Mouse (Mus musculus) heart, embryonic 15.5 days (tissue): ENCODE results near the gene Zbtb7a. TPM values are rescaled to one million over a fixed set of nuclear protein-coding genes. Genes with fewer than 3 reads are reported as not detected.
"Not testable (repeated sequence)": the region's sequence is repeated elsewhere in the genome, so short reads cannot be mapped to it uniquely, and the experiment has no call there.

ENCODE experiments used
- ATAC-seq: fragments of 200-750 bp; cut with Nextera tagmentation; replicated peaks from 2 replicates; pipeline ENCODE4 v1.8.0; 2017; ENCODE audit warnings: low read depth, moderate TSS enrichment; ENCODE audit not compliant: insufficient number of reproducible peaks, insufficient read depth, low FRiP score
- H3K27ac ChIP-seq: fragments of 300-500 bp; sonication (generic); 2 replicates; pipeline ENCODE4 v1.5.1; 2015; ENCODE audit warnings: mild to moderate bottlenecking, inconsistent platforms
- H3K27me3 ChIP-seq: fragments of 300-500 bp; sonication (generic); 2 replicates; pipeline ENCODE4 v1.6.1; 2015; ENCODE audit warnings: inconsistent platforms
- H3K36me3 ChIP-seq: fragments of 300-500 bp; sonication (generic); 2 replicates; pipeline ENCODE4 v1.6.1; 2015; ENCODE audit warnings: mild to moderate bottlenecking, inconsistent platforms
- H3K4me1 ChIP-seq: fragments of 300-500 bp; sonication (generic); replicated peaks from 2 replicates; pipeline ENCODE4 v1.6.1; 2015; ENCODE audit warnings: inconsistent platforms
- H3K4me2 ChIP-seq: fragments of 300-500 bp; sonication (generic); 2 replicates; pipeline ENCODE4 v1.6.1; 2015; ENCODE audit warnings: inconsistent platforms, mild to moderate bottlenecking, moderate library complexity
- H3K4me3 ChIP-seq: fragments of 300-500 bp; sonication (generic); 2 replicates; pipeline ENCODE4 v1.5.1; 2015; ENCODE audit warnings: mild to moderate bottlenecking, inconsistent platforms
- H3K9ac ChIP-seq: fragments of 300-500 bp; sonication (generic); 2 replicates; pipeline ENCODE4 v1.6.1; 2015; ENCODE audit warnings: mild to moderate bottlenecking, inconsistent platforms
- H3K9me3 ChIP-seq: fragments of 300-500 bp; sonication (generic); replicated peaks from 2 replicates; pipeline ENCODE4 v1.6.1; 2016; ENCODE audit warnings: inconsistent platforms
- WGBS: fragments of 180-500 bp; shearing (Covaris S2); methylation state at CpG from one replicate; pipeline ENCODE4 v1.1.7; 2015; ENCODE audit warnings: mixed read lengths; 5-methylcytosine and 5-hydroxymethylcytosine counted together
- polyA plus RNA-seq: library from polyadenylated mRNA; unstranded; fragments of >200 nt; fragmentation: Nextera tagmentation; extraction: Ambion mirVana; gene quantifications from 2 replicates; pipeline ENCODE4 v1.2.1, GENCODE M21; 2015

Gene Zbtb7a
- polyA plus RNA-seq, 1 experiment from 2014 or later: 25.6 TPM

DNA sequence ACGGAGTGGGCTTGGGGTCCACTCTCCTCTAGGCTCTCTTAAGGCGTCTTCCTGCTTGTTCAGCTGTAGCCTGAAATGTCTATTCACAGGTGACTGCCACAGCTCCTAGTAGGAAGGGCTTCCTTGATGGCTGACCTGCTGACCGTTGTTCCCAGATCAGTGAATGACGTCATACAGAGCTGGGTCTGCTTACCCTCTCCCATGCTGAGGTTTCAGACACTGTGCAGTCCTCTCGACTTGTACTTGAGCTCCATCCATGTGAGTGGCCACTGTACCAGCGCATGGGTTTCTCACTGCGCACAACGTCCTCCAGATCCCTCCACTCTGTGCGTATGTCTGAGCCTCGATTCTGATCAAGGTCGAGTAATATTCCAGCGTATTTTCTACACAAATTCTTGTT, 17.6 kb downstream of the Zbtb7a start:
- peaks cover 69% of the 10 kb centered on the region for H3K36me3 ChIP-seq
- H3K4me3 ChIP-seq: no peak overlapping the region
- no peak overlapping the region for H3K4me2 ChIP-seq
- H3K9ac ChIP-seq: no peak overlapping the region; the same call in 1 of the 2 replicates
- ATAC-seq: no peak
- WGBS: 56% methylated on average over 12 of the region's 12 CpGs
- no peaks in the 10 kb centered on the region for H3K9me3 ChIP-seq
- H3K27ac ChIP-seq: peak overlapping the region; percentile 74
- peaks cover 13% of the 10 kb centered on the region for H3K4me1 ChIP-seq
- H3K27me3 ChIP-seq: no peaks in the 10 kb centered on the region

DNA sequence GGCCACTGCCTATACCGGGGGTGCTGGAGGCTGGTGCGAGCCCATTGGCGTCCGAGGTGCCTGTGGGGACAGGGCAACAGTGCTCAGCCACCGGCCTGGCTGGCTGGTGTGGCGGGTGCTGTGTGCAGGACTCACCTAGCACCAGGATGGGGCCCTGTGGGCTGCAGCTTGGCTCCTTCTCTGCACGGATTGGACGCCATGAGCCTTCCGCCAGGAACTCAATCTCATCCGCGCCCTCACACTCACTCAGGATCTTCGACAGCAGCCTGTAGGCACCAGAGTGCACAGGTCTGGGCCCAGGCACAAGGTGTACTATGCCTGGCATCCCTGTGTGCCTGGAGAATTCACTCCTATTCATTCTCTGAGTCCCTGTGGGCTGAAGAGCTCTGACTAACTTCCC, 19.3 kb downstream of the Zbtb7a start:
- no peak for ATAC-seq
- peaks cover 63% of the 10 kb centered on the region for H3K36me3 ChIP-seq
- WGBS: 85% methylated on average over 12 of the region's 12 CpGs
- H3K4me3 ChIP-seq: no peak overlapping the region
- H3K27me3 ChIP-seq: no peaks in the 10 kb centered on the region
- no peak overlapping the region for H3K27ac ChIP-seq
- H3K4me1 ChIP-seq: peaks cover 13% of the 10 kb centered on the region
- H3K9me3 ChIP-seq: no peaks in the 10 kb centered on the region
- no peak overlapping the region for H3K9ac ChIP-seq
- H3K4me2 ChIP-seq: no peak overlapping the region

DNA sequence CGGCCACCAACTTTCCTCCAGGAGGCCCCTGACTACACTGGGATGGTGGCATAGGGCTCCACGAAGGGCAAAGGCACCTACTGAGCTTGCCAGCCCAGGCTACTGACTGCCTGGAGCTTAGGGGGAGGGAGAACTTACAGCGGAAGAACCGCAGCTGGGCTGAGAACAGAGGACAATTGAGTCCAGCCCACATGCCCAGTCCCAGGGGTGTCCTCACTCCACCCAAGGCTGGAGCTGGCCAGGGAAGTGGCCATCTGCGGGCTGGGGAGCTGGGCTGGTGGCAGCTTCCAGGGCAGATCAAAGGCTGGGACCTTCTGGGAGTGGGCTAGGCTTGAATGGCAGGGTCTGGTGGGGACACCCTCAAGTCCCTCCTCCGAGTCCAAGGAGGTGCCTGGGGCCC, 19.7 kb downstream of the Zbtb7a start:
- H3K27me3 ChIP-seq: no peaks in the 10 kb centered on the region
- ATAC-seq: no peak
- H3K4me2 ChIP-seq: no peak overlapping the region
- no peak overlapping the region for H3K9ac ChIP-seq
- 87% methylated on average over 6 of the region's 6 CpGs for WGBS
- peaks cover 59% of the 10 kb centered on the region for H3K36me3 ChIP-seq
- no peaks in the 10 kb centered on the region for H3K9me3 ChIP-seq
- H3K27ac ChIP-seq: no peak overlapping the region
- no peak overlapping the region for H3K4me3 ChIP-seq
- H3K4me1 ChIP-seq: peaks cover 13% of the 10 kb centered on the region

DNA sequence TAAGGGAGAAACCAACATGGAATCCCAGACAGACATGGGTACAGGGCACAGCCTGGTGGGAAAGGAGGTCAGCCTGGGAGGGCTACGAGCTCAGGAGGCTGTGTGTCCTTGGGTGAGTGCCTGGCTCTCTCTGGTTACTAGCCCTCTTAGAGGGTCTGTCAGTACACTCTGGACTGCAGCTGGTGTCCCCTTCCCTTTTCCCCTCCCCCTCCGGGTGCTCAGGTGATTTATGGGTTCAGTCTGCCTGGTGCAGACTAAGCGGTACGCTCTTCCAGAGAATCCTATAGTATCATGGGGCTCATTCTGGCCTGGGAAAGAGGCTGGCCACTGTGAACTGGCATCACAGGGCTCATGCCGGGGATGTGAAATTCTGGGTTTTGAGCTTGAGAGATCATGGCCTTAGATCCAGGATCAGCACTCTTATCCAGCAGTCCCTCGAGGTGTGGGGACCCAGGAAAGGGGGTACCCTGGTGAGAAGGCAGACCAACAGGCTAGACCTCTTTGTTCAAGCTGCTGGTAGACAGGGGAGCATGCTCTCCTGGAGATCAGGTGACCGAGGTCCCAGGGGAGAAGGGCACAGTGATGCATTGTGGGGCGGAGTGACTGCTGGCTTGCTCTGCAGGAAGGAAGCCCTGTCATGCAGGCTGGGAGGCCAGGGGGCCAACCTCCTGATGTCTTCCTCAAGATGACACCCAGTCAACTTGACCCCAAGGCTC, 26.7 kb downstream of the Zbtb7a start:
- Histone ChIP-seq H3K27me3 (no peaks in the 10 kb centered on the region), H3K4me3 (no peak overlapping the region), H3K9ac (no peak overlapping the region), H3K9me3 (no peaks in the 10 kb centered on the region), H3K4me2 (no peak overlapping the region), H3K27ac (no peak overlapping the region), H3K4me1 (peaks cover 17% of the 10 kb centered on the region), H3K36me3 (peaks cover 38% of the 10 kb centered on the region)
- ATAC-seq: no peak
- WGBS: 82% methylated on average over 8 of the region's 8 CpGs

DNA sequence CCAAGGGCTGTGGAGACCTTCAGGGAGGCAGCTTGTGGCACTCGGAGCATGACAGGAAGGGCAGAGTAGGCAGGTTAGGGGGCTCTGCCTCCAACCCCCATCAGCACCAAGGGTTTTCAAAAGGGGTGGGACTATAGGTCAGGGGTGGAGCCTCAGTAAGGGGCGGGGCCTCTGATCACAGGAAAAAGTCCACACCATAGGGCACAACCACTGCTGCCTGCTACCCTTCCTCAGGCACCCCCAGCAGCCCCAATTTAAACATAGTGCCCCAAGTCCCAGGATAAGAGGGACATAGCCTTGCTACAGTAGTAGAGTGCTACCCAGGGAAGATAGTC, 27.3 kb downstream of the Zbtb7a start:
- peaks cover 21% of the 10 kb centered on the region for H3K4me1 ChIP-seq
- no peaks in the 10 kb centered on the region for H3K27me3 ChIP-seq
- peaks cover 33% of the 10 kb centered on the region for H3K36me3 ChIP-seq
- H3K9ac ChIP-seq: no peak overlapping the region
- H3K27ac ChIP-seq: no peak overlapping the region
- H3K9me3 ChIP-seq: no peaks in the 10 kb centered on the region
- no peak overlapping the region for H3K4me2 ChIP-seq
- WGBS: 71% methylated on average over 2 of the region's 2 CpGs
- no peak for ATAC-seq
- no peak overlapping the region for H3K4me3 ChIP-seq

DNA sequence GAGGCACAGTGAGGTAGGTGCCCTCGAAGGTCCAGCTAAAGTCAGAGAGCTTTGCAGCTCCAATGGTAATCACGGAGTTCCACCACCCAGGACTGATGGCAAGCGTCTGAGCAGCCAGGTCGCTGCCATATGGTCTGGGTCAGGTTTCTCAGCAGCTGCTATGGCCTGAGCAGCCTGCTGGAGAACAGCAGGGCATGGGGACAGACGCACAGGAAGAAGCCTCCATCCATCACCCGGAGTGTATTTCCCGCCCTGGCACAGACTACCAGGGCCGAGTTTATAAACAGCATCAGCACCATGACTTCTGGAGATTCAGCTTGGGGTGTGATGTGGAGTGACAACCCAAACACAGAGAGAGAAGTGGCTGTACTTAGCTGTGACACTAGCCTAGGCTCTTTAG, 30.1 kb downstream of the Zbtb7a start:
- no peak overlapping the region for H3K9ac ChIP-seq
- no peak overlapping the region for H3K4me3 ChIP-seq
- no peak for ATAC-seq
- H3K36me3 ChIP-seq: peaks cover 19% of the 10 kb centered on the region
- H3K4me1 ChIP-seq: peaks cover 30% of the 10 kb centered on the region
- no peak overlapping the region for H3K27ac ChIP-seq
- no peaks in the 10 kb centered on the region for H3K27me3 ChIP-seq
- WGBS: 79% methylated on average over 8 of the region's 8 CpGs
- no peaks in the 10 kb centered on the region for H3K9me3 ChIP-seq
- H3K4me2 ChIP-seq: no peak overlapping the region

DNA sequence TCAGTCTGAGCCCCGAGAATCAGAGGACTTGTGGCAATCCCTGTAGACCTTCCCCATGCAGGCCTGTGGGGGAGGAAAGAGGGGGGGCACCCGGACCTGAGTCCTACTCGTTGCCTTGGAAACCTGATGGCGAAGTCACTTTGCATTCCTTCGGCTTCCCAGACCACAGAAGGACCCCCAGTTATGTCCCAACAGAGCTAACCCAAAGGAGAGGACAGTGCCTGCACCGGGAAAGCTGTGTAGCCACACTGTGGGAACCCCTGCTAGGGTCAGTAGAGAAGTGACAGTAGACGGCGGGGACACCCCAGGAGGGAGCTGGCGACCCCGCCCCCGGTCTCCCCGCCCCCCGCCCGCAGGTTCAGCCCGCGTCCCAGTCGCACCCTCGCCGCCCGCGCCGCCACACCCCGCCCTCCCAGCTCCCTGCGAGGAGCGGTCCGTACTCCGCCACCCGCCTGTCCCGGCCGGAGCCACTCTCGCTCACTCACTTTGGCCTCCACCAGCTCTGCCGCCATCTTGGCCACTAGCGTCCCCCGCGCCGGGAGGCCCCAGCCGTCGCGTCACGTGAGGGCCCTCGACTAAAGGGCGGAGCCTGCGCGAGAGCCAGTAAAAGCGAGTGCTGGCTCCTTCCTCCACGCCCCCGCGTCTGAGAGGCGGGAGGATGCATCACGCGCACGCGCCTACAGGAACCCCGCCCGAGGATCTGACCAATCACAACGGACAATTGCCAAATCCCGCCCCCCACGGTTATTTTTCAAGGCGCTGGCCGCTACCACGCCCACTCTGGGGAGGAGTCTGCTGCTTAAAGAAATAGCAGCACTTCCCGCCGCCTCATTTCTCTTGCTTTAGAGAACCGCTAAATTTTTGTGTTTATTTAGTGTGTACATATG, 32.4 kb downstream of the Zbtb7a start, which contains the start of gene Pias4:
TSS of gene Pias4 (minus strand) at position 724 of the 887 bp plus-strand sequence.
- Histone ChIP-seq H3K4me1 (peaks cover 25% of the 10 kb centered on the region), H3K27me3 (no peaks in the 10 kb centered on the region), H3K4me2 (peak within 1 kb of the TSS; percentile 91), H3K9ac (peak within 1 kb of the TSS; percentile 94), H3K9me3 (no peaks in the 10 kb centered on the region), H3K27ac (peak within 1 kb of the TSS; percentile 83), H3K4me3 (peak within 1 kb of the TSS; percentile 84), H3K36me3 (peaks cover 3% of the 10 kb centered on the region)
- peak; percentile 92 for ATAC-seq
- WGBS: under 1% methylated on average over 62 of the region's 64 CpGs

DNA sequence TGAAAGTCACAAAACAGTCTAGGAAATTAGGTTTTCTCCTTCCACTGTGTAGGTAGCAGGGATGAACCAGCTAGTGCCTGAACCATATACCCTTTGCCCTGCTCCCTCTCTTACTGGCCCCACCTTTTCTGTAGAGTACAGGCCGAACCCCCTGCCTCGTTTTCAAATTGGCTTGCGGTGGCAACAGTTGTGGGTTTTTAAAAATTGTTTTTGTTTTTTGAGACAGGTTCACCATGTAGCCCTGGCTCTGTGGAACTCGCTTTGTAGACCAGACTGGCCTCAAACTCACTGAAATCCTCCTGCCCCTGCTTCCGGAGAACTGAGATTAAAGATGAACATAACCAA, 33.0 kb downstream of the Zbtb7a start:
- no peaks in the 10 kb centered on the region for H3K27me3 ChIP-seq
- H3K4me2 ChIP-seq: peak overlapping the region; percentile 91
- peak overlapping the region; percentile 84 for H3K4me3 ChIP-seq
- peaks cover 29% of the 10 kb centered on the region for H3K4me1 ChIP-seq
- ATAC-seq: peak; percentile 39
- H3K9me3 ChIP-seq: no peaks in the 10 kb centered on the region
- H3K9ac ChIP-seq: peak overlapping the region; percentile 69
- peak overlapping the region; percentile 83 for H3K27ac ChIP-seq
- 12% methylated on average over 5 of the region's 5 CpGs for WGBS
- H3K36me3 ChIP-seq: peaks cover 3% of the 10 kb centered on the region

DNA sequence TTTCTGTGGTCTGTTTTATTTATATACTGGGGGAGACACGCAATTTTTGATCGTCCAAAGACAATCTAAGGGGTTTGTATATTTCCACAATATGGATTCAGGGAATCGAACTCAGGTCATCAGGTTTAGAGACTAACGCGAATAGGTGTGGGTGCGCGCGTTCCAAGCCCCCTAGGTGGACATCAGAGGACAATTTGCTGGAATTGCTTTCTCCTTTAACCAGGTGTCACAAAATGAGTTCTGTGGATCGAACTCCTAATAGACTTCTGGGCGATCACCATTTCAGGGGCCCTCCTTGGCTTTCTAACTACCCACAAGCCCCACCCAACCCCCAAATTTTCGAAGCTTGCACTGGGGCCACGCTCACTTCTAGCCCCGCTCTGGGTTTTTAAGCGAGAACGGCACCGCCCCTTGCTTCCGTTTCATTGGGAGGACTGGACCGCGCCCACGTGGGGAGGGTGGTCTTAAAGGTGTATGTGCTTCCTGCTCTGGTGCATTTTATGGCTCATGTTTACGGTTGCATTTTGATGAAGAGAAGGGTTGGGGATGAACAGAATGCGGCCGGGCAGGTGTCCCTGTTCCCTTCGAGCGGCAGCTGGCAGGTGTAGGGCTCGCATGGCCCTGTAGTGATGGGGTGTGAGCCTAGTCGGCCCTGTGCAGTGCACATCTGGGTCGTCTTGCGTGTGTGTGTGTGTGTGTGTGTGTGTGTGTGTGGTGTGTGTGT, 33.7 kb downstream of the Zbtb7a start:
- H3K36me3 ChIP-seq: no peaks in the 10 kb centered on the region; the same call in none of the 2 replicates
- peak overlapping the region; percentile 84 for H3K4me3 ChIP-seq
- no peaks in the 10 kb centered on the region for H3K9me3 ChIP-seq
- 1% methylated on average over 29 of the region's 29 CpGs for WGBS
- H3K9ac ChIP-seq: peak overlapping the region; percentile 69
- peak; percentile 44; the same call in 1 of the 2 replicates for ATAC-seq
- H3K4me1 ChIP-seq: peaks cover 35% of the 10 kb centered on the region
- H3K27me3 ChIP-seq: no peaks in the 10 kb centered on the region
- H3K4me2 ChIP-seq: peak overlapping the region; percentile 91
- peak overlapping the region; percentile 83 for H3K27ac ChIP-seq

DNA sequence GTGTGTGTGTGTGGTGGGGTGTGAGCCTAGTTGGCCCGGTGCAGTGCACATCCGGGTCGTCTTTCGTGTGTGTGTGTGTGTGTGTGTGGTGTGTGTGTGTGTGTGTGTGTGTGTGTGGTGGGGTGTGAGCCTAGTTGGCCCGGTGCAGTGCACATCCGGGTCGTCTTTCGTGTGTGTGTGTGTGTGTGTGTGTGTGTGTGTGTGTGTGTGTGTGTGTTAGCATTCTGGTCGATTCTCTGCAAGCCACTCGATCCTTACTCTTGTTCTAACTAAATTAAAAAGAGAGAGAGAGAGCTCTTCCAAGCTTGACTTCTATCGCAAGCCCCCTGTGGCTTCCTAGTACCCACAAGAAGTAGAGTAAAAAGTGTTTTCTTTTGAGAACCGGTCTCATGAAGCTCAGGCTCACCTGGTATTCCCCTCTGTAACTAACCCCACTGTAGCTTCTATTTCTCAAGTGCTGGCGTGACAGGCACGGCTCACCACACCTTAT, 34.4 kb downstream of the Zbtb7a start:
- Histone ChIP-seq H3K27ac (peak overlapping the region; percentile 47; the same call in 1 of the 2 replicates), H3K4me1 (peaks cover 43% of the 10 kb centered on the region), H3K4me2 (peak overlapping the region; percentile 91; the same call in 1 of the 2 replicates)
- H3K27me3 ChIP-seq, ATAC-seq, H3K36me3 ChIP-seq, H3K9me3 ChIP-seq, H3K4me3 ChIP-seq, H3K9ac ChIP-seq: not testable (repeated sequence)
- 23% methylated on average over 13 of the region's 14 CpGs for WGBS

DNA sequence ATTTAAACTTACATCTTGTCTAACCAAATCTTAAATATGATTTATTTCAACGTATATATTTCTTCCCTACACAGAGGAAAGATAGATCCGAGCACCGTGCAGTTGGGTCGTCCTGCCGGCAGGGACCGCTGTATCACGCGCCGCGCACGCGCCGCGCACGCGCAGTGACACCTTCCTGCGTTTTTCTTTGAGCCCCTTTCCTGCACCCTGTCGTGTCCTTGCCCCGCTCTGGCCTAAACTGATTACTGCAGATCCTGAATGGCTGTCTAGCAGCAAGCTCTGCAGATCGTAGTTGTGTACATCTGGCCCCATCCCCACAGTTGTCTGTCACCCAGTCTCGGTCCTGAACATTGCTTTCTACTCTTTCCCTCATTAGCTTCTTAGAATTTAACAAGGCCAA, 38.1 kb downstream of the Zbtb7a start:
- peak overlapping the region; percentile 51 for H3K4me2 ChIP-seq
- ATAC-seq: peak; percentile 24; the same call in 1 of the 2 replicates
- peak overlapping the region; percentile 90 for H3K27ac ChIP-seq
- peaks cover 46% of the 10 kb centered on the region for H3K4me1 ChIP-seq
- no peaks in the 10 kb centered on the region for H3K27me3 ChIP-seq
- H3K9me3 ChIP-seq: no peaks in the 10 kb centered on the region
- H3K36me3 ChIP-seq: peaks cover 7% of the 10 kb centered on the region
- peak overlapping the region; percentile 18; the same call in 1 of the 2 replicates for H3K4me3 ChIP-seq
- 3% methylated on average over 21 of the region's 21 CpGs for WGBS
- peak overlapping the region; percentile 51 for H3K9ac ChIP-seq
